Mouse (Mus musculus) kidney, postnatal 36 days (tissue): ENCODE measurements around the gene Exoc6b.
A peak's percentile ranks its signal among the peaks of the same experiment; 100 is the strongest.

Experiments
- DNase-seq, 2 experiments: peaks; one replicate each; pipeline ENCODE4 v3.0.0; 2021 to 2022; ENCODE audit warnings: mixed read lengths in 2 of 2

The Exoc6b gene

GRCm38 (mm10) chr6:84583841-84584782 lies 485.2 kb downstream of the Exoc6b start:
- peak in 1 of 2 experiments; percentile 27 for DNase-seq

GRCm38 (mm10) chr6:84583371-84583770 lies 485.9 kb downstream of the Exoc6b start:
- DNase-seq: peak; percentile 75 to 89

GRCm38 (mm10) chr6:84582826-84583225 lies 486.5 kb downstream of the Exoc6b start:
- DNase-seq: no peak

- DNase-seq: no peak
Observed at GRCm38 (mm10) chr6:84581833-84582445, 487.4 kb downstream of the Exoc6b start.

GRCm38 (mm10) chr6:84580979-84581832 lies 488.1 kb downstream of the Exoc6b start:
- DNase-seq: no peak

GRCm38 (mm10) chr6:84579508-84579907 lies 489.8 kb downstream of the Exoc6b start:
- DNase-seq: no peak

- peak in 1 of 2 experiments; percentile 57 for DNase-seq
Observed at GRCm38 (mm10) chr6:84578928-84579327, 490.4 kb downstream of the Exoc6b start.

- DNase-seq: no peak
Observed at GRCm38 (mm10) chr6:84577898-84578297, 491.4 kb downstream of the Exoc6b start.

GRCm38 (mm10) chr6:84573905-84574660 lies 495.2 kb downstream of the Exoc6b start:
- DNase-seq: peak in 1 of 2 experiments; percentile 66

GRCm38 (mm10) chr6:84570039-84570438 lies 499.3 kb downstream of the Exoc6b start:
- DNase-seq: no peak

GRCm38 (mm10) chr6:84569590-84569989 lies 499.7 kb downstream of the Exoc6b start:
- no peak for DNase-seq

- no peak for DNase-seq
Observed at GRCm38 (mm10) chr6:84568880-84569279, 500.4 kb downstream of the Exoc6b start.
